Mouse (Mus musculus): ENCODE data around the gene Unc93b1.

Gene Unc93b1

DNA sequence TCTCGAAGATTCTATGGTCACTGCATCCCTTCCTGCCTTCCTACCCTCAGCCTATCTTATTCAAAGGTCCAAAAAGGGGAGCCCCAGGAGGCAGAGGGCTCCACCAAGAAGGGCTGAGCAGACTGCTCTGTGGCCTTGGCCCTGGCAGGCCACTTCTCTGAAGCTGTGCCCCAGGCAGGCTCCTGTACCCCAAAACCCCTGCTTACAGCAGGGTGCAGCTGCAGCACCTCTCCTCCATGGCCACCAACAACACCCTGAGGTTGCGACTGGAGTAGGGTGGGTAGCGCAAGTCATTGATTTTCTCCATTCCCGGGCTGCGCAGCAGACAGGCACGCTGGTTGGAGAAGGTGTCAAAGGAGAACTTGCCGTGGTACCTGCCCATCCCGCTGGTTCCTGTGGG, 21.3 kb upstream of the Unc93b1 start:
- peak in 1 of 2 experiments; percentile 36 for DNase-seq

DNA sequence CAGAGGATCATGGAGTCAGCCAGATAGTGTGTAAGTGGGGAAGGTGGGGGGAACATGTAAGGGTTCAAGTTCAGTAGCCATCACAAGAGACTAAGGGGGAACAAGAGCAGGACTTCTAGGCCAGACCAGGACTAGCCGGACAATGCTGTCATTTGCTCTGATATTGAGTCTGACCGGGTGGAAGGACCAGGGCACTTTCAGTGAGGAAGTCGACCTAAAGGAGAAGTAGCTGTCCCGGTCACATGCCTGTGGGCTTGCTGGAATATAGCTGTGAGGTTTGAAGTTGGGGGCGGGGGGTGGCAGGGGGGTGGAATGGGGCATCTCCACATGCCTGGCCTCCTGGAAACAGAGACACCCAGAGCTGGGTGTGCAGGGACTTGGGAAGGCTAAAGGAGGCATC, 20.5 kb upstream of the Unc93b1 start:
- no peak for DNase-seq

DNA sequence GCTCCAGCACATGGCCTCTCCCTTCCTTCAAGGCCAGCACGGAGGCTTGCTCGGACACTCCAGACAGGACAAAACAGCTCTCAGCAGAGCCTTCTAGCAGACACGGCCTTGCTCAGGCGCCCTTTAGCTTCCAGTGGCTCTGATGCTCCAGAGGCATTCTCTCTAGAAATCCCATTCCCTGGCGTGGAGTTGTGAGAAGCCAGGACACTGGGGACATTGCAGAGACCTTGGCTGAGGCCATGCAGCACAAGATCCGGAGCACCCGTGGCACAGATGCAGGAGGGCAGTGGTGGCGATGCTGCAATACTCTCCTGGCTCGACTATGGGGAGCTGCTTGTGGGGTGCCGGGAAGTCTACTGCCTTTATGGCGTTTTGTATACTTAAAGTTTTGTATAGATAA, 18.3 kb upstream of the Unc93b1 start:
- DNase-seq = peak in 1 of 2 experiments; percentile 43

DNA sequence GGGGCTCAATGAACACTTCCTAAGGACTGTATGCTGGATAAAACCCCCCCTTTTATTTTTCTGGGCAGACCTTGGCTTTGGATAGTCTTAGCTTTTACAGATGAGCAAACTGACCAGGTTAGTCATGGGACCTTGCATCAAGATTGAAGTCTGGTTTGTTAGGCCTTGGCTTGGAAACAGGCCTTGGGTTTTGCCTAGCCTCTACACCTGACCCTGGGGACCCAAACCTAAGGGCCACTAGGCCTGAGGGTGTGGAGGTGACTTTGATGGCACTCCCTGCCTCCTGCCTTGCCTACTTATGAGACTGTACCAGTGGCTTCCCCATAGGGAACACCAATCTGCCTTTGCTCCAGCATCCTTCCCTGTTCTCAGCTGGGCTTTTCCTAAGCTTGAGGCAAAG, 15.1 kb upstream of the Unc93b1 start:
- DNase-seq = no peak

DNA sequence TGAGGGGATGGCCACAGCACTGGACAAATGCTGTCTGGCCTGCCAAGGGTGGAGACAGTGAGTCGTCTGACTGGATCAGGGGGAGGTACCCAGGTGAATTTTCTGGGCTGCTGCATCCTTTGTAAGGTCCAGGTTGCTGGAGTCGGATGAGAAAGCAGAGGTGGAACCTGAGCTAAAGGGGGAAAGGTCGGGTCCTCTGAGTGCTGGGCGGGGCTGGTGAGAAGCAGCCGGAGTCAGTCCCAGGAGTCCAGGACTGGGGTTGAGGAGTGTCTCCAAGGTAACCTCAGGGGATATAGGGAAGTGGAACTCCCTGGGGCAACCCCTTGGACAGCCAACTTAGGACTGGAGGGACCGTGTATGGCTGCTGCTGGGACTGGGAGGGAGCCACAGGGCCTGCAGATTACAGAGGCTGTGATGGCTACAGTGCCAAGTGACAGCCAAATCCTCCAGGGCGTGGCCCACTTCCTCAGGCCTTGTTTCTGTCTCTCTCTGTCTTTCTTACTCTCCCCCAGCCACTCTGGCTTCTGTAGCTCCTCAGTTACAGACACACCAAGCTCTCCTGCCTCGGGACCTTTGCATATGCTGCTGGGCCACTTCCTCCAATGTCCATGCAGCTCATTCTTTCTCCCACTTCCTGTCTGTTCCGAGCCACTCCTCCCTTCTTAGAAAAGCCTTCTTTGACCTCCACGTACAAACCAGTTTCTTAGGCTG, 12.2 kb upstream of the Unc93b1 start:
- DNase-seq = peak in 1 of 2 experiments; percentile 35

DNA sequence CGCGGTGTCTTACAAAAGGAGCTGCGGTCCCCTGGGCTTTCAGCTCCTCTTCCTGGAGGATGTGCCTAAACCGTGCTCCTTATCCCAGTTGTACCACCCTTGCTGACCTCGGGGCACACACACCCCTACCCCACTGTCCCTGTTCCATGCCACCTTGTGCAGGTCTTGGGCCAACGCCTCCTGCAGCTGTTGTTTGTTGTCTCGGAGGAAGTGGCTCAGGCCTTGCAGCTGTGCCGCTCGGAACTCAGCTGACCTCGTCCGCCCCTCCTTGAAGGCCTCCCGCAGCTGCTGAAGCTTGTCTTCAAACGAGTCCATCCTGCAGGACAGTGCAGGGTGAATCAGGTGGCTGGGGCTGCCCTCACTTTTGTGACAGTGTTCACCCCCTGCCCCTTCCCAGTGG, 11.4 kb upstream of the Unc93b1 start:
- DNase-seq = peak in 1 of 2 experiments; percentile 68

DNA sequence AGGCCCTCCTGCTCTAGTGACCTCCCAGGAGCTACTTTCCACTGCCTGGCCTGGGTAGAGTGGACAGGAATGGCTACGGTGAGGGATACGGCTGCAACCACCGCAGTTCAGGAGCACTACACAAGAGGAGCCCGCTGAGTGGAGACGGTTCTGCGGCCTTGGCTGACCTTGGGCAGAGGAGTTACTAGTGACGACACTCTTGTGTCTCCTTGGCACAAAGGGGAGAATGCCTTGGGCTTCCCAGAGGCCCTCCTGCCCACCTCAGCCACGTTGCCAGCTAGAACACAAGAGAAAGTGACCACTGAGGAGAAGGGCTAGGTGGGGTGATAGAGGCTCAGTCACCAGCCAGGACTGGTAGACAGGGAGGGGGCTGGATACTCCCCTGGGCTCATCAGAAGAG, 10.8 kb upstream of the Unc93b1 start:
- DNase-seq = peak in 1 of 2 experiments; percentile 24

DNA sequence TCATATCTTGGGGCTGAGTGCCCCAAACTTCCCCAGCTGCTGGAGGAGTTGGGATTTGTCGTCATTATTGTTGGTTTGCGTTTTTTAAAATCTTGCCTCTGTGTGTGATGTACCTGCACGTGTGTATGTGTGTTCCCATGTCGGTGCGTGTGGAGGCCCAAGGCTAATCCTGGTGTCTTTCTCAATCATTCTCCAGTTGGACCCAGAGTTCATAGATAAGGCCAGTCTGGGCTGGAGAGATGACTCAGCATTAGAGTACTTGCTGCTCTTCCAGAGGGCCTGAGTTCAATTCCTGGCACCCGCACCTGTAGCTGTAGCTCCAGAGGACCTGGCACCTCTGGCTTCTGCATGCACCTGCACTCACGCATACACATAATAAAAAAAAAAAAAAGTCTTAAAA, 10.1 kb upstream of the Unc93b1 start:
- DNase-seq = no peak

DNA sequence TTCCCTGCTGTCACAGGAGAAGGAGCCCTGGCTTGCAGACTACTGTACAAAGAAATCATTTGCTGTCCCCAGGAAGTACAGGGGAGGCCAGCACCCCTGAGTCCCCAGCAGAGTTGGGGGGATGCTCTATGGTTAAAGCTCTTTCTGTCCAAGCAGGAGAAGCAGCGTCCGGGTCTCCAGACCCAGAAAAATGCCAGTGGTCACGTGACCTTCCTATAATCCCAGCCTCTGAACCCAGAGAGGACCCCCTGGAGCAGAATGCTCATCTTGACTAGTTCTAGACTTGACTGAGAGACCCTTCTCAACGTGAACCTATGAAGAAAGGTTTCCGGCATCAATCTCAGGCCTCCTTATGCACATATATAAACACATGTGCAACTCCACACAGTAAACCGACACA, 9.1 kb upstream of the Unc93b1 start:
- no peak for DNase-seq

DNA sequence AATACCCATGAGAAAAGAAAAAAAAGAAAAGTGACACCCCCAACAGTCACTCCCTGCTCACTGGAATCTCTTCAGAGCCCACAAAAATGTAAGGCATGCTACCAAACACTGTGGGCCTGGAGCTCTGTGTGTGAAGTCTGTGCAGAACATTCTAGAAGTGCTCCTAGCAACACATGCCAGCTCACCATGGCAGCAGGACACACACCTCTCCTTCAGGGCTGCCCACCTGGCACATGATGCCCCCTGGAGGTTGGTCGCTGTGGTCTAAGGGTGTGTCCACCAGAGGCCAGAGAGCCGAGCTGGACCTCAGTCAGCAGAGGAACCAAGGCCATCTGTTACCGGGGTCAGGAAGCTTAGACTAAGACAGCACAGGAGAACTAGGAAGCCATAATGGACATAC, 8.7 kb upstream of the Unc93b1 start:
- no peak for DNase-seq

DNA sequence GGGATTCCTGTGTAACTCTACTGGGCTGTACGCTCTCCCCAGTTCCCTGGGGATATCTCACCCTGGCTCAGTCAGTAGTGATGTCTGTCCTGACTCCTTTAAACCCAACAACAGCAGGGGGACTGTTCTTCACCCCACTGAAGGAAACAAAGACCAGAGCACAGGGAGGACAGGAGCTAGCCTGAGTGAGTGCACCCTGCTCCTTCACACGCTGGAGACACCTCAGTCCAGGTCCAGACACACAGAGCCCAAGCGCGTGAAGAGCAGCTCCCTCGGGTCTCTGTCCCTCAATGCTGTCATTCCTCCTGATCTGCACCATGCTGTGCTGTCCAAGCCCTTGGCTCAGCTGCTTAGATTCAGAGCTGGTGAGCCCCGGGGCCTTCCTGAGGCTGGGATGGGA, 8.3 kb upstream of the Unc93b1 start:
- no peak for DNase-seq

DNA sequence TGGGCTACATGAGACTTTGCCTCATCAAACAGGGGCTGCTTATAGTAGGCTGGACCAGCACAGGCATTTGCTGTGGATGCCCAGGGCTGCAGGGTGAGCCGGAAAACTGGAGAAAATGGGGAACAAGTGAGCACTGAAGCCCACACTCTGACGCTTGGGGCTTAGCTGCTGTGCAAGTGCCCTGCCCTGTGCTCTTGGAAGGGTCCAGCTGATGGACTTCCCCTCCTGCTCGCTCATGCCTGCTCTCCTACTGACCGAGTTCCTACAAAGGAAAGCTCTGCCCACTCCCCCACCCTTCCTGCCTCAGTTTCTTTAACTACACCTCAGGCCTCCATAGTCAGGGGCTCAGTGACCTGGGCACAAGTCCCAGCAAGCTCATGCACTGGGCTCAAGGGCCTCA, 7.0 kb upstream of the Unc93b1 start:
- DNase-seq = peak in 1 of 2 experiments; percentile 25

DNA sequence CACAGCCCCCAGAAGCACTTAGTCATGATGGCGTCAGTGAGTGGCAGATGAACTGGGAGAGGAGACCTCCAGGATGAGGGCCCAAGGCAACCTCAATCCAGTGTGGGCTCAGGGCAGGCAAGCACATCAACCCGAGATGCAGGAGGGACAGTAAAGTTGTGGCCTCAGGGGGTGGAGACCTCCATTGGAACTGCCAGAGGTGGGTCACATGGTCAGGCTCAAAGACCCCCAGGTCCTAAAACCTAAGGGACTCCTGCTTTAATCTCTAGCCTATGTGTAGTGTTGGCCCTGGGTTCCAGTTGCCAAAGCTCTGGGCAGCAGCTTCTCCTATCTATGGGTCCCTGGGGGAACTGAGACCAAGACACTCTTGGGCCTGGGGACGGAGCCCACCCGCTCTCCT, 6.2 kb upstream of the Unc93b1 start:
- DNase-seq = peak in 1 of 2 experiments; percentile 28

DNA sequence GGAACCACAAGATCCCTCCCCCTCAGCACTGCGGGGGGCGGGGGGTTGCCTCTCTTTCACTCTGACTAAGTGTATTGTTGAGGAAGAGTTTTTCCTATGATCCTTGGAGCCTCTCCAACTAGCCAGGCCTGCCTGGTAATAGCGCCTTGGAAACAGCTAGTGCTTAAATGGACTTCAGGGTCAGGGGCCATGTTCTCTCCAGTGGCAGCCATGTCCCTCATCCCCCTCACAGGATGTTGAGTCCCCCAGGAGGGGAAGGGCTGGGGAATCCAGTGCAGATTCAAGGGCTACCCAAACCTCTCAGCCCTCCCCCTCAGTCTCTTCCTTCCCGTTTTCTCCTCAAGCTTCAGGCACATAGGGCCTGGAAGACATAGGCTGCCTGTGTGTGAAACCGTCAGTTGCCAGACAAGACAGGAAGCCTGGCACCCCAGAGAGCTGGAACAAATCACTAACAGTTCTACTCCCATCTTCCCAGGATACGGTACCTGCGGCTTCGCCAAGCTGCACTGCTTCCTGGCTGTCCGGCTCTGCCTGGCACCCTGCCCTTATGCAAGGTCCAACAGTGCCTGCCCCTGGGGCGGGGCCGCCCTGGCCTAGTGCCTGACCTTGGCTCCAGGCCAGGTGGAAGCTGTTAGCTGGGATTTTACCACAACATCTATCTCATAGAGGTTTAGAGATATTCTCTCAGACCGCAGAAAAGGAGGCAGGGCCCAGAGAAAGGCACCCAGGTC, 5.6 kb upstream of the Unc93b1 start, which contains the start of gene Aldh3b1:
Aldh3b1 (minus strand) TSS at position 598 of the 731 bp plus-strand sequence.
- DNase-seq = peak; percentile 97 to 98

DNA sequence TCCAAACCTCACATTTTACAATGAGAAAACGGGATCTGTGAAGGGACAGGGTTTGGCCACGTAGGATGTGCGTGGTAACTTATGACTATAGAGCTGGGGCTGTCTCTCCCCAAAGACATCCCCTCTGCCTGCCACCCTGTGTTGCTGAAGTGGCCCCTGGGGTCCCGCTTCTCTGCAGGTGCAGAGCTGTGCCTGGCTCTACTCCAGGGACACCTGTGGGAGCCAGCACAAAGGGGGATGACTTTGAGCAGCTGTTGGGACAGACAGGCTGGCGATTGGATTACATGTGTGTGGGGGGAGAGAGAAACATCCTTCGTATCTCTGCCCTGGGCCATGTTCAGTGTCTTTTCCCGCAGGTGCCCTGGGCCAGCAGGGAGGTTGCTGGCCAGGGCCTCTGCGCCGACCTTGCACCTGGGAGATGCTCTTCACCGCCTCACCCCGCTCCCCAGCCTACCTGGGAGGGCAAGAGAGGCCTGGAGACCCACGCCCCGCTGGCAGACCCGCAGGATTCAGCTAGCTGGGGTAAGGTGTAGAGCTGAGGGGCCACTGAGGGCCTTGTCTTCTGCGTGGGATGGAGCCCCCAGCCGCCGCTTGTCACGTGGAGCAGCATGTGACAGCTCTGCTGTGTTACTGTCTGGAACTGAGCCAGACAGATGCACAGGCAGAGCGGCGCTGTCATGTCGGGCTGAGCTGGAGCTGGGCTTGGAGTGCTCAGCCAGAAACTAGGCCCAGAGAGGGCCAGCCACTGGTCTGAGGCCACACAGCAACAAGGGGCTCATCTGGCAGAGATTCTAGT, 4.5 kb upstream of the Unc93b1 start:
- DNase-seq = peak in 1 of 2 experiments; percentile 49

DNA sequence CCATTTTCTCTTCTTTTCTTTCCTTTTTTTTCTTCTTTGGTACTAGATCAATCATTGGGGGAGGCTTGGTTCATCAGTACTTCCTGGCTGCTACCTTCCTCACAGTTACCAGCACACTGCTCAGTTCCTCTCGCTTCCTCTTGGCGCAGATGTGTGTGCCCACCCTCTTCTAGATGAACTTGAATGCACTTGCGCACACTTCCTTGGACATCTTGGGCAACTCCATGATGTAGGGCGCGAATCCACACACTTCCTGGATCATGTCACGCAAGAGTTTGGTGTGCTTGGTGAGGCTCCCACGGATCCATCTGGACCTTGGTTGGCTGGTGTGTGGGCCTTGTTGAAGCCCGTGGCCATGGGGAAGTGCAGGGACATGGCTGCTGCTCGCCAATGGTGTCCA, 3.3 kb upstream of the Unc93b1 start:
- DNase-seq = peak in 1 of 2 experiments; percentile 39

DNA sequence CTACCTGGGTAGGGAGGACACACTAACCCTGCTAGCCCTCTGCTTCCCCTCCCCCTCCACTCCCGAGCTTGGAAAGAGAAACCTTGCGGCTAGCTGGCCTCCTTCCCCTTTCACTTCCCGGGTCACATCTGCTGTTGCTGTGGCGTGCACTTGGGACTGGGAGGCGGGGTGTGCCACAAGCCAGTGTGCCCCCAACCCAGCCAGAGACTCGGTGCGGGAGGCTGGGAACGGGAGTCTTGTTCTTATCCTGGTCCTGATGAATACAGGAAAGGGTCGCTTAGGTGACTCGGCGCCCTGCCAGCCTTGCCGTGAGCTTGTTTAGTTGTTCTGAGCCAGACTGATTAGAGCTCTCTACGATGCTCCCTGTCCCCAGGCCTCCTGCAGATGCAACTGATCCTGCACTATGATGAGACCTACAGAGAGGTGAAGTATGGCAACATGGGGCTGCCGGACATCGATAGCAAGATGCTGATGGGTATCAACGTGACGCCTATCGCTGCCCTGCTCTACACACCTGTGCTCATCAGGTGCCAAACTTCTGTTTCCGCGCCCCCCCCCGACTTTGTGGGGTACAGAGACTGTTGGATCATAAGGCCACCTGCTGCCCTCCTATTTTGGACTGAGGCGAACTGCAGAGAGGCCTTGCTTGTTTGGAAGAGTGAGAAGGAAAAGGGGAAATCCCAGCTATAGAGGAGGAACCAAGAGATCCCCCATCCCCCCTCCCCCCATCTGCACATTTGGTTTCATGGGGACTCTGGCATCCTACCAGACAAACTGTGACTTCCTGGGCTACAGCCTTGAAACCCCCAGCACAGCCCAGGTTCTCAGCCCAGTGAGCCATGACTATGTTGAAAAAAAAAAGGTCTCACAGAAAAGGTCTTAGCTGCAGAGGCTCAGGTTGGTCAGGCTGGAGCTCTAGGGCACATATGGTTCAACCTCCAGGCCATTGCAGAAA, 1.2 kb downstream of the Unc93b1 start:
- DNase-seq = peak; percentile 79 to 83

DNA sequence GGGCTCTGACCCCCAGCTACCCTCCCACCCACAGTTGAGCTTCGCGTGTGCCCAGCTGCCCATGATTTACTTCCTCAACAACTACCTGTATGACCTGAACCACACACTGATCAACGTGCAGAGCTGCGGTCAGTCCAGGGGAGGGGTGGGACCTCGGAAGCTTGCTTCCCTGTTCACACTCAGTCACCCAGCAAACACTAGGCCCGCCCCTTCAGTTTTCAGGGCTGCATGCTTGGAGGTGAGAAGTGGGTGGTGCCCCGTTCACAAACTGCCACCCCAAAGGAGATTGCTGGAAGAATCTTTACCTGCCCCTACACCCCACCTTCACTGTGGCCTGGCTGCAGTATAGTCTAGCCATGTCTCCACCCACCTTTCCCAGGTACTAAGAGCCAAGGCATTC, 7.3 kb downstream of the Unc93b1 start:
- peak in 1 of 2 experiments; percentile 36 for DNase-seq

DNA sequence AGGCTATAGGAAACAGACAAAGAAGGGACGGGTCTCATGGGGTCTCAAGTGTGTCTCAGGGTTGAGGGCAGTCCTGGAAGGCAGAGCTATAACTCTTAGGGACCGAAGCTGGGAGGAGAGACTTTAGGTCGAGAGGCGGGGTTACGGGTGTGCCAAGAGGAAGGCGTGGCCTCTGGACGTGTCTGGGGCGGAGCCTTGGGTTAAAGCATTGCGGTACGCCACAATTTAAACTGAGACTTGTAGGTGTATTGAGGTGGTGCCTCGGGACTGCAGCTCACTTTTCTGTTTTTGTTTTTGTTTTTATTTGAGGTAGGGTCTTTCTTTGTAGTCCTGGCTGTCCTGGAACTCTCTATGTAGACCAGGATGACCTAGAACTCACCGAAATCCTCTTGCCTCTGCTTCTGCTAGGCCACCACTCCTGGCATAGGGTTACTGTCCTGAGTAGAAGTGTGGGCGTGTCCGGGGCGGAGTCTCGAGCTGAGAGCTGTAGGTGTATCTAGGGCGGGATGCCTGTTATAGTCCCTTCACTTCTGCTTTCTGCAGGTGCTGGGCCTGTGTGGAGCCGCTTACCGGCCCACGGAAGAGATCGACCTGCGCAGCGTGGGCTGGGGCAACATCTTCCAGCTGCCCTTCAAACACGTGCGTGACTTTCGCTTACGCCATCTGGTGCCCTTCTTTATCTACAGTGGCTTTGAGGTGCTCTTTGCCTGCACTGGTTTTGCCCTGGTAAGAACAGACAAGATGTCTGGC, 8.2 kb downstream of the Unc93b1 start:
- DNase-seq = peak; percentile 68 to 71

DNA sequence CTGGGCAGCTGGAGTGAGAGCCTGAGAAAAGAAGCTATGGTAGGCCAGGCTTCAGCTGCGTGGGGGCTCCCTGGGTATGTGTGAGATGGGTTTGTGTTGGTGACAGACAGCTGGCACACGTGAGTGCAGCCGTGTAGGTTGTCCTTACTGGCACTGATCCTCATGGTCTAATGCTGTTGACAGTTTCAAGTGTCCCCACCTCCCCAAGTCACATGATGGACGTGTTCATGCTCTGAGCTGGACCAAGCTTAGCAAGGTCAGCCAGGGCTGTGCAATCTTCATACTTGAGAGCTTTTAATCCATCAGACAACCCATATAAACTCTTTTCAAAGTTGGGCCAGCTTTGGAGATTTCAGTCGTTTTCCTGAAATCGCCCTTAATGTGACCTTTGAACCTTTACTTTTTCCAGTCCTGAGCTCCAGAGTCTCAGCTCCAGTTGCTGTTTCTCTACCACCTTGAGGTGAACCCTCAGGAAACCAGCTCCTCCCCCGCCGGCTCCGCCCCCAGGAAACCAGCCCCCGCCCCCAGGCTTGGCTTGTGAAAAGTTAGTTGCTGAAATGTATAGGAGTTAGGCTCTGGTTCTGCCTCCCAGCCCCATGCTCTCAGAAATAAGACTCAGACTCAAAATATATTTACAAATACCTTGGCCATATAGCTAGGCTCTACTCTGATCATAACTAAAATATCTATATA, 11.0 kb downstream of the Unc93b1 start:
- DNase-seq = peak; percentile 74 to 87

DNA sequence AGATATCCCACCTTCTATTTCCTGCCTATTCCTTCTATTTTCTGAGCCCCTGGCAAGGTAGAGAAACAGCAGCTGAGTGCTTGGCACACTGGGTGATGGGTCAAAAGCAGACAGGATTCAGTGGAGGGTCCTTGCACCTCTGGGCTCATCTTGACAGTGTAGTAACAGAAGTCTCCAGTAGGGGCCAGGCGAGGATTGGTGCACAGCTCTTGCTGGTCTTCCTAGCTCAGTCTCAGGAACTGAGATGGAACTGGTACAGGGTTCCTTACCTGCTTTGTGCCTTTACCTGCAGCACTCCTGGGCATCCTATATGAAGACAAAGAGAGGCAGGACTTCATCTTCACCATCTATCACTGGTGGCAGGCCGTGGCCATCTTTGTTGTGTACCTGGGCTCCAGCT, 11.7 kb downstream of the Unc93b1 start:
- DNase-seq = peak; percentile 79 to 88
